Mouse (Mus musculus): ENCODE measurements around the gene Crybg2. TPM values are rescaled to one million over a fixed set of nuclear protein-coding genes. Genes with fewer than 3 reads are reported as not detected.

Gene Crybg2
- polyA plus RNA-seq, 1 experiment from 2014 or later: 2.9 TPM

DNA sequence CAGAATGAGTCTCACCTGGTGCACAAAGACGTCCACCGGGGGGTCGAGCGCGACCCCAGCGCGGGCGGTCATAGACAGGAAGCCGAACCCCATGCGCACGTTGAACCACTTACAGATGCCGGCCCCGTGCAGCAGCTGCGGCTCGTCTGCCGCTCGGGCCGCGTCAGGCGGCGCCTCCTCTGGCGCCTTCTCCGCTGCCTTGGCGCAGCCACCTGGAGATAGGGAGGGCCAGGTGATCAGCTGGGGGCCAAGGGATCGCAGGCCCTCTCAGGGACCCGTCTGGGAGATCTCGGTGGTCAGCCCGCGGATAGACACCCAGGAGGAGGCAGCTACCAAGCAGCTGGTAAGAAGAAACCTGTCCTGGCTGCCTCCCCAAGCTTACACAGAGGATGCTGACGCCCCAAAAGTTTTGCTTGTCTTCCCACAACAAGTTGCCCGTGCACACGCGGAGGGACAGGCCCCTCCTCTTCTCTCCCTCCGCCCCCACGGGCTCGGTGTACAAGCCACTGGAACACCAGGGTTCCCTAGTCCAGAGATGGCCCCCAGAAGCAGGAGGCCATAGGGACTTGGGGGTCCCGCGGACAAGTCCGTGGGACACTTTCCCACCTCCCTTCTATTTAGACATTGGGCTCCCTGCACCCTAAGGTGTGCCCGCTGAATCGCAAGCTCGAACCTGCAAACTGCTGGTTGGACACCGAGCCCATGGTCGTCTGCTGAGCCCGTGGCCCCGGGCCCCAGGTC is 42.4 kb upstream of the Crybg2 start:
- Histone ChIP-seq H3K9ac (no peak overlapping the region), H3K36me3 (ENCODE audit: insufficient read depth) (no peaks in the 10 kb centered on the region), H3K27ac (ENCODE audit: low read depth) (no peak overlapping the region), H3K4me2 (peak overlapping the region; percentile 45), H3K9me3 (ENCODE audit: low read depth, low read length) (no peaks in the 10 kb centered on the region), H3K4me3 (ENCODE audit: low read depth, low read length) (peak overlapping the region; percentile 21), H3K27me3 (ENCODE audit: insufficient read depth, low read length) (peaks cover 42% of the 10 kb centered on the region), H3K4me1 (ENCODE audit: insufficient read depth) (no peaks in the 10 kb centered on the region)
- DNase-seq: no peak
- no peak for TF ChIP-seq CTCF (IDR thresholded peaks at IDR 0.05; ENCODE audit: low read depth)
- WGBS: under 1% methylated on average over 46 of the region's 46 CpGs
- ATAC-seq (ENCODE audit: insufficient read depth): no peak

DNA sequence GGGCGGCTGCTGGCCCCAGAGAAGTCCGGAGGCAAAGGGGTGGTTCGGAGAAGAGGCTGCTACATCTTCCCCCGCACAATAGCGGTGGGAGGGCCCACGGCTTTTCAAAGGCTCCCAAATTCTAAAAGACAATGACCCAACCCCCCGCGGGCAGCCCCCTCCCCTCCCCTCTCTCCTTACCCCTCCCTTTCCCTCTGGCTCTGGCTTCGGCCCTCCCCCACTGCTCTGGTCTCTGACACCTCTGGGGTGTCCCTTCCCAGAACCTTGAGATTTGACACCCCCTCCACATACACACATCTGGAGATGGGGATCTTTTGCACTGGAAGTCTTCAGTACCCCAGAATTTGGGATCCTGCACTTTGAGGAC is 41.9 kb upstream of the Crybg2 start, which contains the start of gene Lin28a:
Gene Lin28a, minus strand, starts transcription at position 63 of the 367 bp plus-strand sequence.
- peaks cover 42% of the 10 kb centered on the region for H3K27me3 ChIP-seq (ENCODE audit: insufficient read depth, low read length)
- DNase-seq: no peak
- no peak within 1 kb of the TSS for H3K9ac ChIP-seq

DNA sequence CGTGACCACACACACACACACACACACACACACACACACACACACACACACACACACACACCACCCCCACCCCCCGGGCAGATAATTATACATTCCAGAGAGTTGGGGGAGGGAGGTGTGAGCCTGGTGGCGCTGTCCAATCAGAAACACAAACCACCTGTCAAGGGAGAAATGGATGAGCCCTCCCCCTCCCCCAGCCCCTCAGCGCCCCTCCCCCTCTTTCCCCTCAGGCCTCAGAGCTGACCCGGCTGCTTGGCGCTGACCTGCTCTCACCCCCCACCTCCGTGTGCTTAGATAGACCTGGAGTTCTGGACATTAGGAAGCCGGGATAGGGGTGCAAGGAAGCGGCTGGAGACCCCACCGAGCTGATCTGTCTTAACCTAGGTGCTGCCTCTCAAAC is 41.4 kb upstream of the Crybg2 start:
- H3K4me3 ChIP-seq (ENCODE audit: low read depth, low read length): no peak overlapping the region
- TF ChIP-seq CTCF (IDR thresholded peaks at IDR 0.05; ENCODE audit: low read depth): no peak
- DNase-seq (no peak), ATAC-seq (ENCODE audit: insufficient read depth) (no peak)
- no peaks in the 10 kb centered on the region for H3K4me1 ChIP-seq (ENCODE audit: insufficient read depth)
- H3K27me3 ChIP-seq (ENCODE audit: insufficient read depth, low read length): peaks cover 42% of the 10 kb centered on the region
- no peaks in the 10 kb centered on the region for H3K36me3 ChIP-seq (ENCODE audit: insufficient read depth)
- H3K27ac ChIP-seq (ENCODE audit: low read depth): no peak overlapping the region
- WGBS: 0% methylated on average over 9 of the region's 10 CpGs
- no peak overlapping the region for H3K4me2 ChIP-seq
- H3K9me3 ChIP-seq (ENCODE audit: low read depth, low read length): no peaks in the 10 kb centered on the region
- no peak overlapping the region for H3K9ac ChIP-seq

More for the DNA sequence above, 41.9 kb upstream of the Crybg2 start, which contains the start of gene Lin28a:
- 0% methylated on average over 9 of the region's 9 CpGs for WGBS
- no peak for ATAC-seq (ENCODE audit: insufficient read depth)
- no peaks in the 10 kb centered on the region for H3K36me3 ChIP-seq (ENCODE audit: insufficient read depth)
- TF ChIP-seq CTCF (IDR thresholded peaks at IDR 0.05; ENCODE audit: low read depth): no peak
- H3K4me3 ChIP-seq (ENCODE audit: low read depth, low read length): peak within 1 kb of the TSS; percentile 21
- no peak within 1 kb of the TSS for H3K27ac ChIP-seq (ENCODE audit: low read depth)
- peak within 1 kb of the TSS; percentile 45 for H3K4me2 ChIP-seq
- no peaks in the 10 kb centered on the region for H3K9me3 ChIP-seq (ENCODE audit: low read depth, low read length)
- no peaks in the 10 kb centered on the region for H3K4me1 ChIP-seq (ENCODE audit: insufficient read depth)

- 4% methylated on average over 16 of the region's 16 CpGs for WGBS
- DNase-seq (no peak), ATAC-seq (ENCODE audit: insufficient read depth) (no peak)
- no peak overlapping the region for H3K9ac ChIP-seq
- H3K9me3 ChIP-seq (ENCODE audit: low read depth, low read length): no peaks in the 10 kb centered on the region
- H3K4me3 ChIP-seq (ENCODE audit: low read depth, low read length): no peak overlapping the region
- no peak for TF ChIP-seq CTCF (IDR thresholded peaks at IDR 0.05; ENCODE audit: low read depth)
- no peaks in the 10 kb centered on the region for H3K4me1 ChIP-seq (ENCODE audit: insufficient read depth)
- no peaks in the 10 kb centered on the region for H3K36me3 ChIP-seq (ENCODE audit: insufficient read depth)
- peaks cover 42% of the 10 kb centered on the region for H3K27me3 ChIP-seq (ENCODE audit: insufficient read depth, low read length)
- H3K27ac ChIP-seq (ENCODE audit: low read depth): no peak overlapping the region
- no peak overlapping the region for H3K4me2 ChIP-seq
These were observed 40.8 kb upstream of the Crybg2 start for GRCm38 (mm10) chr4:134019641-134020351.

DNA sequence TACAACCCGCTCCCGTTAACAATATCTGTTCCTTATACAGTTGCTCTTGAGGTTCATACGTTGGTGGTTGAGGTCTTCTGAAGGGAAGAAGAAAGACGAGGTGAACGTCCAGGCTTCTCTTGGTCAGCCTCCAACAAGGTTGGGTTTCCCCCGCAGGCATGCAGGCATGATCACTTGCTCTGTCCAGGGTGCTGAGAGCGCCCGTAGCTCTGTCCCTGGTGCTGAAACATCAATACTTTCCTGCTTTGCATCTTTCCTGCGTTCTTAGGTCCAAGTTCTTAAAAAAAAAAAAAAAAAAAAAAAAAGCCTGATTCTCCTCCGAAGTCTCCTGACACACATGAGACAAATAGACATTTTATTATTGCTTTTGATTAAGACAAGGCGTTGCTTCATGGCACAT is 40.0 kb upstream of the Crybg2 start:
- 1% methylated on average over 11 of the region's 11 CpGs for whole genome bisulfite sequencing
- no peak for TF ChIP-seq CTCF (IDR thresholded peaks at IDR 0.05; ENCODE audit: low read depth)
- no peak overlapping the region for H3K9ac ChIP-seq
- H3K27me3 ChIP-seq (ENCODE audit: insufficient read depth, low read length): peaks cover 42% of the 10 kb centered on the region
- H3K27ac ChIP-seq (ENCODE audit: low read depth): no peak overlapping the region
- H3K4me3 ChIP-seq (ENCODE audit: low read depth, low read length): no peak overlapping the region
- H3K36me3 ChIP-seq (ENCODE audit: insufficient read depth): no peaks in the 10 kb centered on the region
- no peak overlapping the region for H3K4me2 ChIP-seq
- ATAC-seq (ENCODE audit: insufficient read depth) (no peak), DNase-seq (peak; percentile 92)
- H3K9me3 ChIP-seq (ENCODE audit: low read depth, low read length): no peaks in the 10 kb centered on the region
- H3K4me1 ChIP-seq (ENCODE audit: insufficient read depth): no peaks in the 10 kb centered on the region

GRCm38 (mm10) chr4:134025802-134026201 is 34.8 kb upstream of the Crybg2 start:
- Histone ChIP-seq H3K27me3 (ENCODE audit: insufficient read depth, low read length) (no peaks in the 10 kb centered on the region), H3K4me2 (no peak overlapping the region), H3K36me3 (ENCODE audit: insufficient read depth) (no peaks in the 10 kb centered on the region), H3K4me3 (ENCODE audit: low read depth, low read length) (no peak overlapping the region), H3K9ac (no peak overlapping the region), H3K4me1 (ENCODE audit: insufficient read depth) (no peaks in the 10 kb centered on the region), H3K9me3 (ENCODE audit: low read depth, low read length) (no peaks in the 10 kb centered on the region), H3K27ac (ENCODE audit: low read depth) (no peak overlapping the region)
- ATAC-seq (ENCODE audit: insufficient read depth) (no peak), DNase-seq (no peak)
- no peak for TF ChIP-seq CTCF (IDR thresholded peaks at IDR 0.05; ENCODE audit: low read depth)
- WGBS: 58% methylated on average over 9 of the region's 9 CpGs

DNA sequence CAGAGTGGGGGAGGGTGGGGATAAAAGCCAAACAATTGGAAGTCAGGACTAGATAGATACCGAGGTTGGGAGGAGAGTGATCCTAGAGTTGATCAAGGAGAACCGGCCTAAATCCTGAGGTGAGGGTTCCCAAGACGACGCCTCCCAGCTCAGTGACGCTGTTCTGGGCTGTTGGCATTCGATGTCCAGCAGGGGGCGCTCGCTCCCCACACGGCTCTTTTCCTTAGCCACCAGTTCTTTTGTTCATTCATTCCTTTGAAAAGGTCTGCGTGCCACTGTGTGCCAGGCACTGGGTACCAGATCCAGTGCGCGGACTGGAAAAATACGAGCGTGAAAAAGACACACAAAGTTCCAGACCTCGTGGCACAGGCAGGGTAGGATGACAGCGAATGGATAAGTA is 24.7 kb upstream of the Crybg2 start:
- no peak overlapping the region for H3K4me3 ChIP-seq (ENCODE audit: low read depth, low read length)
- no peak; the same call in 1 of the 2 replicates for ATAC-seq (ENCODE audit: insufficient read depth)
- no peaks in the 10 kb centered on the region for H3K9me3 ChIP-seq (ENCODE audit: low read depth, low read length)
- no peaks in the 10 kb centered on the region for H3K4me1 ChIP-seq (ENCODE audit: insufficient read depth)
- H3K27me3 ChIP-seq (ENCODE audit: insufficient read depth, low read length): no peaks in the 10 kb centered on the region
- 5% methylated on average over 16 of the region's 16 CpGs for WGBS
- no peak overlapping the region for H3K9ac ChIP-seq
- H3K27ac ChIP-seq (ENCODE audit: low read depth): no peak overlapping the region
- DNase-seq: peak; percentile 89
- H3K36me3 ChIP-seq (ENCODE audit: insufficient read depth): no peaks in the 10 kb centered on the region
- peak; percentile 98 for TF ChIP-seq CTCF (IDR thresholded peaks at IDR 0.05; ENCODE audit: low read depth)
- no peak overlapping the region for H3K4me2 ChIP-seq
